Mouse (Mus musculus): Measurements from ENCODE around the gene Gtf3c5. TPM values are rescaled to one million over a fixed set of nuclear protein-coding genes. Genes with fewer than 3 reads are reported as not detected.

Gtf3c5 gene
- total RNA-seq, 2 experiments from 2014 or later, result 16.5 to 31.5 TPM

DNA sequence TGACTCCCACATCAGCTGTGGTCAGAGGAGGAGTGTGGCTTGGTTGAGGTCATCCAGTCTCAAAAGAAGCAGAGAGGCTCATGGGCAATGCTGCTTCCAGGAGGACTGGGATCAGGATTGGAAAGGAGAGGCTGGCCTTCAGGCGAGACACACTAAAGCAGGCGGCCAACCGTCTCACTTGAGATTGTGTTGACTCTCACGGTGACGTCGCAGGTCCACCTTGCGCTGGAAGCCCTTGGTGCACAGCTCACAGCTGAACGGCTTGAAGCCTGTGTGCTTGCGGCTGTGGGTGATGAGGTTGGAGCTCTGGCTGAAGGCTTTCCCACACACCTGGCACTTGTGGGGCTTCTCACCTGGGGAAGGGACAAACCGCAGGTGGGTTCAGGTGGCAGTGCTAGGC, 26.3 kb upstream of the Gtf3c5 start:
- ATAC-seq (replicated peaks; ENCODE audit: poor library complexity, severe bottlenecking), result no peak

- ATAC-seq (replicated peaks; ENCODE audit: poor library complexity, severe bottlenecking), result no peak
These were observed 24.0 kb upstream of the Gtf3c5 start for GRCm38 (mm10) chr2:28607341-28608165.

DNA sequence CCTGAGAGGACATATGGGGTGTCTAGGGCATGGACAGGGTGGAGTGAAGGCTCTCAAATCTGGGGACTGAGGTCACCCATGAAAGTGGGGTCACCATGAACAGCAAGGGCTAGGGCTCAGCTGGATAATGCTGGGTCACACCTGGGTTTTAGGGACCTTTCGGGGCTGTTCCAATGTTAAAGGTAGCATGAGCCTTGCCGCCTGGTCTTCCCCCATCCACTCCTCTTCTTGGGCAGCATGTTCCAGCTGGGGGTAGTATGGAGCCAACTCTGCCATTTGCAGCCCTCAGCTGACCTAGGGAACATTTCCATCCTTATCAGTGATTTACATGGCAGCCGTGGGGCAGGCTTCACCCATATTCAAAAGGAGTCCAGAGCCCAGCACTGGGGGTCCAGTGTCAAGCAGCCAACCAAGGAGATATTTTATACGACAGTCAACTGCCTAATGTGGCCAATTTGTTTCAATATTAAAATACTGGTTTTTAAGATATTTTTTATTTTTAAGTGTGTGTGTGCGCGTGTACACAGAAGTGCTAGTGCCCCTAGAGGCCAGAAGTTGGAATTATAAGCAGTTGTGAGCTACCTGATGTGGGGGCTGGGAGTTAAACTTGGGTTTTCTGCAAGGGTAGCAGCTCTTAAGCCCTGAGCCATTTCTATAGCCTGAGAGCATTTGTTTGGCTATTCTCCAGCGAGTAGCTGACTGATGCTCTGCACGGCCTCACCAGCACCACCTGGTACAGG, 23.2 kb upstream of the Gtf3c5 start:
- ATAC-seq (replicated peaks; ENCODE audit: poor library complexity, severe bottlenecking), result no peak; the same call in 1 of the 2 replicates

- ATAC-seq (replicated peaks; ENCODE audit: poor library complexity, severe bottlenecking), result no peak
These were observed 22.4 kb upstream of the Gtf3c5 start for GRCm38 (mm10) chr2:28605789-28606541.

GRCm38 (mm10) chr2:28603542-28603941, 20.0 kb upstream of the Gtf3c5 start:
- no peak for ATAC-seq (replicated peaks; ENCODE audit: poor library complexity, severe bottlenecking)

DNA sequence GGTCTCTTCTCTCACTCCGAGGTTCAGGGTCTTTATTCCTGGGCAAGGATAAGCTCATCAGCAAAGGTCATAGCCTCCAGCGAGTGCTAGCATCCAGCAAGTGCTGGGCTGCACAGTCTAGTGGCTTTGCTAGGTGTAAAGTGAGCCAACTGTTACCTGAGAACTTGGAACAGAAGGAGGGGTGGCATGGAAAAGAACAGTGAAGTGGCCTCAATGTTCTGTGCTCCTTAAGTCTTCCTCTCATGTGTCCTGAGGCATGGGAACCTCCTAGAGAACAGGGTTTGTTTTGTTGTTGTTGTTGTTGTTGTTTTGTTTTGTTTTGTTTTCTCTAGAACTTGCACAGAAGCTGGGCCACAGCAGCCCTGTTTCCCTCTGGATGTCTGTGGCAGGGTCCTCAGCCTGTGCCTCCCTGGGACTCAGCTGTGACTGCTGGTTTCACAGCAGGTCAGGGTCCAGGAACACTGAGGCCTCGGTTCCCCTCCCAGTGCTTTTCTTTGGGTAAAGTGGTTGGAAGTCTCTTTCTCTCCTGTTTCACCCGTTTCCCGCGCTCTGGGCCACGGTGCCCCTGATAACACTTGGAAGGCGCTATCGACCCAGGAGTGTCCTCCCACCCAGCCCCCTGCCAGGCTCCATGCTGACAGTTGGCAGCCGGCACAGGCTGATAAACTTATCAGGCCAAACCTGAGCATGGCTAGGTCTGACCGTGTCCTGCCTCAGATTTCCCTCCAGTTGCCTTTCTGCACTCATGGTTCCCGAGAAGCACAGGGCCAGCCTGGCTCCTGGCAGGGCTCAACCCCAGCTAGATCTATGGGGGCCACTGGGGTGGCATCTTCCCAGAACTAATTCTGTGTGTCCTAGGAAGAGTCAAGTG, 18.4 kb upstream of the Gtf3c5 start:
- no peak for ATAC-seq (replicated peaks; ENCODE audit: poor library complexity, severe bottlenecking)

DNA sequence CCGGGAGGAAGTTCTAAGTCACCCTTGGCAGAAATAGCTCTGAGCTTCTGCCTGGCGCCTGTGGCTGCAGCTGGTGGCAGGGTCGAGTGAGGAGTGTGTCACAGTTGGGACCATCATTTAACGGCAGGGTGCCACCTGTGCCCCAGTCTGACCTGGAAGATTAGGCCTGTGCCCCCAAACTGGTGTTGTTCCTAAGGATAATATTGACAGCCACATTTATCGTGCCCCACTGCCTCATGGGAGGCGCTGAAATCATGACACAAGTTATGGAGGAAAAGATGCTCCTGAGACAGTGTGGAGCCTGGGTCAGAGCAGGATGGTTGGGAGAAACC, 16.0 kb upstream of the Gtf3c5 start:
- ATAC-seq (replicated peaks; ENCODE audit: poor library complexity, severe bottlenecking), result peak; percentile 34

DNA sequence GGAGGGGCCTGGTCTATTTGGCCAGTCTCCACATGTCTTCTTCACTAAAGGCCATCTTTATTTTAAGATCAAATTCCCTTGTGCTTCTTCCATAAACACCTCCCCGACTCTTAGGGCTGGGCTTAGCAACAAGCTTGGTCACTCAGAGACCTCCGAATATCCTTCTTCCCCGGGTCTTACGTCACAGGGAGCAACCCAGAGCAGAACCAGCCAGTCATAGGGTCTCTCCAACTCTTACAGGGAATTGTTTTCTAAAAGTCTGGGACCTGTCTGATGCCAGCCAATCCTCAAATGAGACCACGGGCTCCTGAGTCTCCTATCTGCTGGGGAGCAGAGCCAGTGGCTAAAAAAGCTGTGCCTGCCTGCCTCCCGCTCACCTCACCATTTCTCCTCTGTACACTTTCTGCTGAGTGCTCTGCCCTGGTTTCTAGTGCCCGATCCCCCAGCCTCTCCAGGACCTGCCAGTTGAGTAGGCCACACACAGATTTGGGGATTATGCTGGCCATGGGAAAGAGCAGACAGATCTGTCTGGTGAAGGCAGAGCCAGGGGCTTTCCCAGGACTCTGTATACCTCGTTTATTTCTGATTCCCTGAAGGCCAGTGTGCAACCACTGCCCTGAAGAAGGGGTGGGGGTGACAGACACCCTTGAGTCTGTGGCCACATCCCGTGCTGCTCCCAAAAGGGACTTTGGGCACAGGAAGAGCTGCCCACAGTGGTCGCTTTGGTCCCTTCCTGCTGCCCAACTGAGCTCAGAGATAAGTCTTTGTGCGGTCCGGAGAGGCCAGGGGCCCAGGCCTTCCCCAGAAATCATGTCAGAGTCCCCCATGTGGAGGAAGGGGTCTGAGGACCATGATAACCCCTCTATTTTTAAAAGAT, 15.4 kb upstream of the Gtf3c5 start:
- ATAC-seq (replicated peaks; ENCODE audit: poor library complexity, severe bottlenecking), result peak; percentile 26

- ATAC-seq (replicated peaks; ENCODE audit: poor library complexity, severe bottlenecking), result peak; percentile 36
These were observed 14.4 kb upstream of the Gtf3c5 start for GRCm38 (mm10) chr2:28597733-28598547.

DNA sequence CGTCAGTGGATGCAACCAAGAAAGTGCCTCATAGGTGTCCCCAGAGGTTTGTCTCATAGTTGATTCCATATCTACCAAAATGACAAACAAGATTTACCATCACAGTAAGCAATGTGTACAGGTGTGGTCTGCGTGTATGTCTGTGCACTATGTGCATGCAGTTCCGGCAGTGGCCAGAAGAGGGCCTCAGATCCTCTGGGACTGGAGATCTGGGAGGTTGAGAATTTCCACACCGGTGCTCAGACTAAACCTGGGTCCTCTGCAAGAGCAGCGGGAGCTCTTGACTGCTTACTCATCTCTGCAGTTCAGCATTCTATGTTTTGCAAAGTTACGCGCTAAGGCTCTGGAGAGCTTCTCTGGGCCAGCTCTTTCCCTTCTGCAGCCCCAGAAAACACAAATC, 13.4 kb upstream of the Gtf3c5 start:
- no peak for ATAC-seq (replicated peaks; ENCODE audit: poor library complexity, severe bottlenecking)

DNA sequence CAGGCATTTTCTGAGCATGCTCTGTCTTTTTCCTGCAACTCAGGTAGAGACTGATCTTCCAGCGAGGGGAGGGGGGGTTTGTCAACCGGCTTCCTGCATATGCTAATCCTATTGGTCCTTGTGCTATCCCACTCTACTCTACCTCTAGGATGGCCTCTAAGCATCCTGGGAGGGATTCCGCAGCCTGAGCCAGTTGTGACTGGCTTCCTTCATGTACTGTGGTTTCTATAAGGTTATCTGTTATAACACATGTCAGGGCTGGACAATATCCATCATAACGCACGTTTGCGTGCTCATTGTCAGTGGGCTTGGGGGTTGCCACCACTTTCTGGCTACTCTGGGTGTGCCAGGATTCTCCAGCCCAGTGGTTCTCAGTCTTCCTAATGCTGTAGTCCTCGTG, 12.5 kb upstream of the Gtf3c5 start:
- ATAC-seq (replicated peaks; ENCODE audit: poor library complexity, severe bottlenecking), result no peak

DNA sequence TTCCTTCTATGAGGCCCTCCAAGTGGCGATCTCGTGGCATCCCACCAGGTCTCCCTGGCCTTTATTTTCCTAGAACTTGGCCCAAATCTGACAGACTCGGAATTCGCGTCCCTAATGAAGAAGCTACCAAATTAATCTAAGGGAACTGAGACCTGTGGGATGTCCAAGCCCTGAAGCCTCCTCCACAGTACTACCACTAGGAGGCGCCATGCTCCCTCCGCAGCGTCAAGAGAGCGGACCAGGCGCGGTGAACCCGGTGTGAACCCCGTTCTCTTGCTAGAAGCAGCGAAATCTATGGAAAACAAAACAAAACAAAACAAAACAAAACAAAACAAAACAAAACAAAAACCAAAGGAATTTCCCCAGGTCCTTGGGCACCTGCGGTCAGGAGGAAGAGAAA, 9.3 kb upstream of the Gtf3c5 start:
- ATAC-seq (replicated peaks; ENCODE audit: poor library complexity, severe bottlenecking), result peak; percentile 52; the same call in 1 of the 2 replicates

GRCm38 (mm10) chr2:28591479-28591878, 7.9 kb upstream of the Gtf3c5 start:
- ATAC-seq (replicated peaks; ENCODE audit: poor library complexity, severe bottlenecking), result peak; percentile 87

GRCm38 (mm10) chr2:28588574-28588973, 5.0 kb upstream of the Gtf3c5 start:
- ATAC-seq (replicated peaks; ENCODE audit: poor library complexity, severe bottlenecking), result no peak

GRCm38 (mm10) chr2:28585730-28586129, 2.2 kb upstream of the Gtf3c5 start:
- no peak for ATAC-seq (replicated peaks; ENCODE audit: poor library complexity, severe bottlenecking)

DNA sequence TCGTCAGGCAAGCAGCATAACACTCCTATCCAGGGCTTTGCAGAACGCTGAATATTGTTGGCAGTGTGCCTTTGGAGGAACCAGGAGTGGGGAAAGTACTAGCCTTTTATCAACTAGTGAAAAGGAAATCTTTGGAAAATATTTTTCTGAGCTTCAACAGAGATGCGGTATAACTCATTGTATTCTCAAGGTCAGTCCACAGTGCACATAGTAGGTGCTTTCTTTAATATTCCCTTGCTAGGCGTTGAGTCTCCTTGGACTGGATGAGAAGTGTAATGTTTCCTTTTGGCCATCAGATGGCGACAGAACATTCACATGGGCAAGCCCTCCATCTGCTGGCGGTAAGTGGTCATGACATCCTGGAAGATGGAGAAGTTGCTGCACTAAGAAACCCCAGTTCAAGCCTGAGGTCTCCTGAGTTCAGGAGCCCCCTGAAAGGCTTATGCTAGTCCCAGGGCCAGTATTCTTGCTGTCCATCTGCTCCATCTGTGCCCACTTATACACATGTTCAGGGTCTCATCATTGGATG, 1.6 kb upstream of the Gtf3c5 start:
- peak; percentile 75 for ATAC-seq (replicated peaks; ENCODE audit: poor library complexity, severe bottlenecking)

DNA sequence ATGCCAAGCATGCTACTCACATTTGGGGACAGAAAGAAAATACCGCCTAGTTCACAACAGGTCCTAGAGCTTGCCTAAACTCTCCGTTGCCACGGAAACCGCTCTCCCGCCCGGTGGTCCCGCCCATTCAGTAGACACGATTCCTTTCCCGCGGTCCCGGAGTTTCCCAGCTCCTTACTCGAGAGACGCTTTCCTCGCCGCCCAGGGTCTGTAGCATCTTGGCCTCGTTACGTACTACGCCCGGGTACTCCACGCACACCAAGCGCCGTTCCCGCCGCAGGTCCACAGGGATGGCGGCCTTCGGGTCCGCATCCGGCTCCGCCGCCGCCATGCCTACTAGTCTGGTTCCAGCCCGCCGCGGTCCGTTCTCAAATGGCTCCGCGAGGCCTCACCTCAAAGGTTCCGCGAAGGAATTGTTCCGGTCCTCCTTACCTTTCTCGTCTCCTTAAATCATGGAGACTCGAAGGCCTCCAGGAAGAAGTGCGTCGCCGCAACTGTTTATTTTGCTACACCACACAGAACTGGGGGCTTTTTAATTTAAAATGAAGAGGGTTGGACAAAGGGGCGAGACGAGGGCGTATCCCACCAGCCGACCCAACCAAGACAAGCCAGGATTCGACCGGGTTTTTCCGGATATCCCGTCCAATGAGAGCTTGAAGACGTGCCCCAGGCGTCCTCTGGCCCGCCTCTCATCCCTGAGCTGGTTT, 751 bp downstream of the Gtf3c5 start:
- peak; percentile 83 for ATAC-seq (replicated peaks; ENCODE audit: poor library complexity, severe bottlenecking)
